ENCODE assay signal across 9 mouse cellular contexts in genomic region chr1:21053009-21053408, GRCm38 (mm10). TPM values are rescaled to one million over a fixed set of nuclear protein-coding genes. Genes with fewer than 3 reads are reported as not detected.
DNase-seq lines count a peak whose midpoint lies in the region; ATAC-seq lines count a peak whose summit lies in the region.
"Had no signal": no experiment of that assay in that cellular context is flagged by ENCODE, and none has a peak within 500 bp of the region (broad histone marks: within the 10 kb centered on the region; RNA-seq: fewer than 3 reads in every experiment).

No protein-coding gene starts in this region.

- H3K36me3 ChIP-seq in forebrain, embryonic 10.5 days (replicated peaks), result peaks cover 4% of the 10 kb centered on the region
- no peaks in the 10 kb centered on the region for H3K36me3 ChIP-seq in forebrain, embryonic 11.5 days (ENCODE audit: control insufficient read depth, insufficient read depth, low read length)
- H3K36me3 ChIP-seq in limb, embryonic 15.5 days, result peaks cover 5% of the 10 kb centered on the region
- H3K36me3 ChIP-seq in limb, embryonic 10.5 days, result peaks cover 1% of the 10 kb centered on the region
- peaks cover 2% of the 10 kb centered on the region; the same call in 1 of the 2 replicates for H3K36me3 ChIP-seq in hindbrain, embryonic 10.5 days
- H3K36me3 ChIP-seq in neural tube, embryonic 14.5 days (ENCODE audit: control insufficient read depth, insufficient read depth, low read length), result no peaks in the 10 kb centered on the region

- 83% methylated on average over 9 of the region's 9 CpGs for WGBS in forebrain, embryonic 10.5 days
- WGBS in forebrain, embryonic 11.5 days, result 81% methylated on average over 9 of the region's 9 CpGs
- WGBS in limb, embryonic 15.5 days, result 69% methylated on average over 9 of the region's 9 CpGs
- WGBS in limb, embryonic 10.5 days, result 76% methylated on average over 9 of the region's 9 CpGs
- WGBS in hindbrain, embryonic 10.5 days, result 62% methylated on average over 9 of the region's 9 CpGs
- 65% methylated on average over 9 of the region's 9 CpGs for WGBS in neural tube, embryonic 14.5 days

- no peak overlapping the region for H3K9ac ChIP-seq in forebrain, embryonic 11.5 days (ENCODE audit: low read length)
- H3K9ac ChIP-seq in limb, embryonic 15.5 days, result no peak overlapping the region
- H3K9ac ChIP-seq in neural tube, embryonic 14.5 days (replicated peaks; ENCODE audit: low read depth, low read length), result no peak overlapping the region

- H3K4me2 ChIP-seq in forebrain, embryonic 11.5 days (ENCODE audit: low read depth, low read length, severe bottlenecking), result no peak overlapping the region
- no peak overlapping the region for H3K4me2 ChIP-seq in limb, embryonic 15.5 days
- no peak overlapping the region for H3K4me2 ChIP-seq in neural tube, embryonic 14.5 days (ENCODE audit: low read depth, low read length)

- peaks cover 26% of the 10 kb centered on the region for H3K4me1 ChIP-seq in forebrain, embryonic 10.5 days
- peaks cover 14% of the 10 kb centered on the region for H3K4me1 ChIP-seq in forebrain, embryonic 11.5 days (replicated peaks; ENCODE audit: control insufficient read depth, insufficient read depth, low read length)
- H3K4me1 ChIP-seq in limb, embryonic 15.5 days, result peaks cover 19% of the 10 kb centered on the region
- H3K4me1 ChIP-seq in limb, embryonic 10.5 days, result no peaks in the 10 kb centered on the region
- H3K4me1 ChIP-seq in hindbrain, embryonic 10.5 days (replicated peaks), result peaks cover 31% of the 10 kb centered on the region
- H3K4me1 ChIP-seq in neural tube, embryonic 14.5 days (ENCODE audit: control insufficient read depth, insufficient read depth, low read length), result 0 out of 2 replicates have a peak, but pooled peaks cover 4% of the 10 kb centered on the region

- DNase-seq in forebrain, embryonic 10.5 days (ENCODE audit: extremely low spot score, low spot score), result no peak
- DNase-seq in forebrain, embryonic 11.5 days (ENCODE audit: low spot score), result no peak
- DNase-seq in limb, embryonic 10.5 days (ENCODE audit: low spot score), result no peak
- DNase-seq in hindbrain, embryonic 10.5 days (ENCODE audit: low spot score), result no peak
- DNase-seq in cerebellum, postnatal 25 days, result no peak
- DNase-seq: right cerebral cortex, adult 18-20 months had no signal

- peak overlapping the region; percentile 66 for H3K27ac ChIP-seq in forebrain, embryonic 10.5 days
- no peak overlapping the region for H3K27ac ChIP-seq in forebrain, embryonic 11.5 days (ENCODE audit: low read depth, low read length)
- peak overlapping the region; percentile 65 for H3K27ac ChIP-seq in limb, embryonic 15.5 days
- H3K27ac ChIP-seq in limb, embryonic 10.5 days, result no peak overlapping the region
- H3K27ac ChIP-seq in hindbrain, embryonic 10.5 days, result peak overlapping the region; percentile 80
- peak overlapping the region; percentile 22; the same call in 1 of the 2 replicates for H3K27ac ChIP-seq in neural tube, embryonic 14.5 days (ENCODE audit: low read depth, low read length)

- no peaks in the 10 kb centered on the region for H3K27me3 ChIP-seq in forebrain, embryonic 10.5 days (ENCODE audit: poor library complexity, severe bottlenecking)
- H3K27me3 ChIP-seq in forebrain, embryonic 11.5 days (ENCODE audit: control insufficient read depth, insufficient read depth, low read length), result no peaks in the 10 kb centered on the region
- no peaks in the 10 kb centered on the region for H3K27me3 ChIP-seq in limb, embryonic 15.5 days
- no peaks in the 10 kb centered on the region for H3K27me3 ChIP-seq in limb, embryonic 10.5 days (ENCODE audit: low read depth, poor library complexity, severe bottlenecking)
- no peaks in the 10 kb centered on the region for H3K27me3 ChIP-seq in hindbrain, embryonic 10.5 days (ENCODE audit: insufficient read depth, poor library complexity, severe bottlenecking)
- no peaks in the 10 kb centered on the region for H3K27me3 ChIP-seq in neural tube, embryonic 14.5 days (ENCODE audit: control insufficient read depth, insufficient read depth, low read length)

- ATAC-seq in forebrain, embryonic 11.5 days (replicated peaks; ENCODE audit: low FRiP score), result no peak
- ATAC-seq in limb, embryonic 15.5 days (ENCODE audit: insufficient number of reproducible peaks, low FRiP score, low TSS enrichment, low read depth), result no peak
- peak; percentile 39; the same call in 1 of the 2 replicates for ATAC-seq in neural tube, embryonic 14.5 days (ENCODE audit: low read depth)
- no peak for ATAC-seq in cerebellum, adult (ENCODE audit: insufficient number of reproducible peaks, low FRiP score, low TSS enrichment)

- no peak overlapping the region for H3K4me3 ChIP-seq in forebrain, embryonic 10.5 days
- no peak overlapping the region for H3K4me3 ChIP-seq in forebrain, embryonic 11.5 days (ENCODE audit: low read depth, low read length)
- no peak overlapping the region for H3K4me3 ChIP-seq in limb, embryonic 15.5 days
- no peak overlapping the region for H3K4me3 ChIP-seq in limb, embryonic 10.5 days
- H3K4me3 ChIP-seq in hindbrain, embryonic 10.5 days, result no peak overlapping the region
- no peak overlapping the region for H3K4me3 ChIP-seq in neural tube, embryonic 14.5 days (ENCODE audit: low read depth, low read length)

- H3K9me3 ChIP-seq in forebrain, embryonic 10.5 days, result no peaks in the 10 kb centered on the region
- H3K9me3 ChIP-seq in forebrain, embryonic 11.5 days (ENCODE audit: control insufficient read depth, low read length), result no peaks in the 10 kb centered on the region
- H3K9me3 ChIP-seq in limb, embryonic 15.5 days, result no peaks in the 10 kb centered on the region
- H3K9me3 ChIP-seq in limb, embryonic 10.5 days (replicated peaks), result no peaks in the 10 kb centered on the region
- H3K9me3 ChIP-seq in hindbrain, embryonic 10.5 days, result 0 out of 2 replicates have a peak, but pooled peaks cover 1% of the 10 kb centered on the region
- no peaks in the 10 kb centered on the region for H3K9me3 ChIP-seq in neural tube, embryonic 14.5 days (ENCODE audit: control insufficient read depth, low read length)

RNA-seq across cellular contexts. Expression of gene Tram2, which starts 26.0 kb away (rescaled TPM):
- polyA plus RNA-seq in forebrain, embryonic 10.5 days (2016; fragmentation: Nextera tagmentation; extraction: Ambion mirVana), result 5.6 and 6.5 TPM in 2 replicates
- polyA plus RNA-seq in forebrain, embryonic 11.5 days (2014; fragmentation: Nextera tagmentation; extraction: Ambion mirVana), result 6.2 and 6.8 TPM in 2 replicates
- polyA plus RNA-seq in limb, embryonic 15.5 days (2015; fragmentation: Nextera tagmentation; extraction: Ambion mirVana), result 10.9 and 11.5 TPM in 2 replicates
- 5.1 and 6.1 TPM in 2 replicates for polyA plus RNA-seq in limb, embryonic 10.5 days (2016; fragmentation: Nextera tagmentation; extraction: Ambion mirVana)
- 5.0 and 6.3 TPM in 2 replicates for polyA plus RNA-seq in hindbrain, embryonic 10.5 days (2016; fragmentation: Nextera tagmentation; extraction: Ambion mirVana)
- 2.0 and 2.6 TPM in 2 replicates for polyA plus RNA-seq in neural tube, embryonic 14.5 days (2014; fragmentation: Nextera tagmentation; extraction: Ambion mirVana)

Comparison
In these comparisons a context has a peak if more than half of its experiments do, and no peak if none do; other contexts are left out.
1. H3K27ac ChIP-seq: peak in forebrain, embryonic 10.5 days (single experiment), limb, embryonic 15.5 days (single experiment), hindbrain, embryonic 10.5 days (single experiment) and neural tube, embryonic 14.5 days (single experiment); none in forebrain, embryonic 11.5 days (single experiment) and limb, embryonic 10.5 days (single experiment).